Mouse (Mus musculus) spleen, adult 2 months (tissue): ENCODE measurements around the gene Ankfn1.

Experiments
- CTCF ChIP-seq: fragments of 200-500 bp; IDR thresholded peaks from 2 replicates; pipeline ENCODE4 v1.5.1; 2011; ENCODE audit warnings: mild to moderate bottlenecking, inconsistent platforms; ENCODE audit not compliant: insufficient read depth, insufficient read length, insufficient replicate concordance; ENCODE audit errors: extremely low read depth
- POLR2A ChIP-seq: fragments of 200-500 bp; IDR thresholded peaks from 2 replicates; pipeline ENCODE4 v1.6.1; 2011; ENCODE audit warnings: low read depth, low read length, inconsistent platforms

DNA sequence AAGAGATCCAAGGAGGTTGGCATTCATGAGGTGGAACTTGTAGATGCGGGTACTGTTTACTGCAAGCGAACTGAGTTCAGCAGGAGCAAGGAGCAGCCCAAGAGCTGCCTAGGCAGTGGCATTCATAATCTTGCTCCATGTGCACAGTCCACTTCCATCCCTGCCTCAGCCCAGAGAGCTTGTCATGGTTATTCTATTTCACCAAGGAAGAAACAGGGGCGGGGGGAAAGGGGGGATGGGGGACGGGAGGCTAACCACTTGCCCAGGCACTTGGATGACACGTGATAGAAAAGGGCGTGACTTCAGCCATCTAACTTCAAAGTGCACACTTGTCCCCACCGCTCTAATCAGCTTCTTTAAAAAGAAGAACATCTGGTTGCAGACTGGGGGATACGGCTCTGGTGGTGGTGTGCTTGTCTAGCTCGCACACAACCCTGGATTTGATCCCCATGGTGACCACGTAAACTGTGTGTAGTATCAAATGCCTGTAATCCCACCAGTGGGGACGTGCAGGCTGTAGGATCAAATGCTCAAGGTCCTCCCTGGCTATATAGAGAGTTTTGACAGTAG lies 203.1 kb downstream of the Ankfn1 start:
- TF ChIP-seq CTCF (no peak), POLR2A (no peak)
